Mouse (Mus musculus) G1E (cell line): ENCODE results near the gene Lrp10. TPM values are rescaled to one million over a fixed set of nuclear protein-coding genes. Genes with fewer than 3 reads are reported as not detected.

Experiments used
- ATAC-seq: 2 replicates; pipeline ENCODE4 v1.8.0; 2016; ENCODE audit warnings: mild to moderate bottlenecking; ENCODE audit not compliant: insufficient number of reproducible peaks, poor library complexity, low FRiP score, severe bottlenecking; ENCODE audit errors: extremely low read depth
- DNase-seq: peaks from one replicate; pipeline ENCODE4 v3.0.0; 2012; ENCODE audit warnings: low spot score
- H3K27me3 ChIP-seq: 2 replicates; pipeline ENCODE4 v1.6.1; 2012; ENCODE audit warnings: mild to moderate bottlenecking, low read length, inconsistent platforms; ENCODE audit not compliant: insufficient read depth
- H3K36me3 ChIP-seq: replicated peaks from 2 replicates; pipeline ENCODE3; 2012; ENCODE audit warnings: mild to moderate bottlenecking, inconsistent platforms
- H3K4me1 ChIP-seq: 2 replicates; pipeline ENCODE4 v1.6.1; 2012; ENCODE audit warnings: low read depth, low read length, inconsistent platforms, mixed read lengths; ENCODE audit not compliant: insufficient read depth
- H3K4me3 ChIP-seq: 2 replicates; pipeline ENCODE4 v1.5.1; 2012; ENCODE audit warnings: low read depth, mild to moderate bottlenecking, inconsistent platforms, low read length, moderate library complexity, mixed read lengths
- H3K9me3 ChIP-seq: replicated peaks from 2 replicates; pipeline ENCODE4 v1.6.1; 2012; ENCODE audit warnings: inconsistent platforms
- CTCF ChIP-seq: IDR thresholded peaks from 2 replicates; pipeline ENCODE4 v1.5.1; 2012; ENCODE audit warnings: low read depth, low read length, inconsistent platforms, mixed read lengths
- GATA1 ChIP-seq: IDR thresholded peaks from 2 replicates; pipeline ENCODE4 v1.6.1; 2012; ENCODE audit warnings: borderline replicate concordance, low read length, inconsistent platforms, mixed read lengths
- GATA2 ChIP-seq: IDR thresholded peaks from 2 replicates; pipeline ENCODE4 v1.6.1; 2012; ENCODE audit warnings: low read depth, low read length, inconsistent platforms, borderline replicate concordance
- POLR2AphosphoS5 ChIP-seq: IDR thresholded peaks from 2 replicates; pipeline ENCODE4 v1.6.1; 2012; ENCODE audit warnings: low read depth, low read length, inconsistent platforms; ENCODE audit not compliant: insufficient replicate concordance
- TAL1 ChIP-seq: conservative IDR thresholded peaks from 2 replicates; pipeline ENCODE4 v1.6.1; 2012; ENCODE audit warnings: low read depth, low read length, inconsistent platforms, mixed read lengths
- polyA plus RNA-seq: library from polyadenylated mRNA; stranded (reverse); fragments of >175 nt; gene quantifications from 2 replicates; pipeline ENCODE4 v1.2.3, GENCODE M21; 2012
- total RNA-seq, 2 experiments: library from RNA; stranded (forward) in 1 of 2; stranded (reverse) in 1 of 2; fragments of 200-1000 nt in 1 of 2; fragments of >200 nt in 1 of 2; fragmentation: Nextera tagmentation in 1 of 2; gene quantifications; 2 replicates each; pipeline ENCODE4 v1.2.3; 2014 to 2017

Gene Lrp10
- total RNA-seq (2014; fragmentation: Nextera tagmentation) = 36.3 and 44.4 TPM in 2 replicates
- total RNA-seq (2017) = 25.5 and 39.7 TPM in 2 replicates
- 226 and 280 TPM in 2 replicates for polyA plus RNA-seq

DNA sequence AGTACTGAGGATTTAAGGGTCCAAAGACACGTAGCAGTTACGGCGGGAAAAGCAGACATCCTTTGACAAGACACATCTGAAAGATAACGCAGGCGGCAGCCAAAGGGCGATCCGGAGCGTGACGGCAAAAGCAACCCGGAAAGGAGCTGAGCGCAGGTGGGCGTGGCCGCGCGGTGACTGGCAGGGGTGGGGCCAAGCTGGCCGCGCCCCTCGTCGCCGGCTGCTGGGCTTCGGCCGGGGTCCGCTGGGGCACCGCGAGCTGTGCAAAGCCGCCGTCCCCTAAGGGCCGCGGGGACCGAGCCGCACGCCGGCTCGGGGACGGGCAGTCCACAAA, at the start of gene Lrp10:
Lrp10 (plus strand) TSS at position 179 of the 334 bp plus-strand sequence.
- DNase-seq (peak; percentile 84), ATAC-seq (peak; percentile 65)
- peaks cover 35% of the 10 kb centered on the region for H3K36me3 ChIP-seq
- no peaks in the 10 kb centered on the region for H3K9me3 ChIP-seq
- H3K4me1 ChIP-seq = peaks cover 54% of the 10 kb centered on the region
- TF ChIP-seq POLR2AphosphoS5 (no peak), TAL1 (no peak), GATA2 (no peak), CTCF (no peak), GATA1 (no peak)
- H3K4me3 ChIP-seq = peak within 1 kb of the TSS; percentile 95
- no peaks in the 10 kb centered on the region; the same call in 1 of the 2 replicates for H3K27me3 ChIP-seq

DNA sequence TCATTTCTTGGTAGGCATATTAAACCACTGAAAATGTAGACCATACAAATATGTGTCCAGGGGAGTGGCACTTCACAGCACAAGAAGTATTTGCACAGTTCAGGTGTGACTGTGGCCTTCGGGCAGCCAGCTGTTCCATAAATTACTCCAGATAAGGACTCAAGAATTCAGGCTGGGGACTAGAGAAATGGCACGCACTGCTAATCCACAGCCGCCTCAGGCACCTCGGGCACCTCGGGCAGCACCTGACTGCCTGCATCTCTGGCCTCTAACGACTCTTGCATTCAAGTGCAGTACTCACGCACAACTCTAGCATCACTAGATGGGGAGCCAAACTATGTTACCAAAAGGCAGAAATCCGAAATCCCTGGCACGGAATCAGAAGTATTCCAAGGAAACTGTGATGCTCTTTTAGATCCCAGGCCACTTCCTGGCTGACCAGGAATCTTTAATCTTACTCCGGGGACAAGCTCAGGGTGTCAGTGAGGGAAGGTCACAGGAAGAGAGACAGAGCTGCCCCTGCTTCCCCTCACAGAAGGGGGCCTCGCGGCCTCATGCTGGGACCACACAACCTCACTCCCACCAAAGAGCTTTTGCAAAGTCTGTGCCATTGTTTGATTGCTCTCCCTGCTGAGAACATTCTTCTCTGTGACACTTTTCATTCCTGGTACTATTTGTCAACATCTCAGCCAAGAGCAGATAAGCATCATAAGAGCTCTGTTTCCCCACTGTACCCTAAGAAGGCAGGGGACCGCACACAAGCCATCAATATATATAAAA, 48.5 kb upstream of the Lrp10 start:
- ATAC-seq = no peak

DNA sequence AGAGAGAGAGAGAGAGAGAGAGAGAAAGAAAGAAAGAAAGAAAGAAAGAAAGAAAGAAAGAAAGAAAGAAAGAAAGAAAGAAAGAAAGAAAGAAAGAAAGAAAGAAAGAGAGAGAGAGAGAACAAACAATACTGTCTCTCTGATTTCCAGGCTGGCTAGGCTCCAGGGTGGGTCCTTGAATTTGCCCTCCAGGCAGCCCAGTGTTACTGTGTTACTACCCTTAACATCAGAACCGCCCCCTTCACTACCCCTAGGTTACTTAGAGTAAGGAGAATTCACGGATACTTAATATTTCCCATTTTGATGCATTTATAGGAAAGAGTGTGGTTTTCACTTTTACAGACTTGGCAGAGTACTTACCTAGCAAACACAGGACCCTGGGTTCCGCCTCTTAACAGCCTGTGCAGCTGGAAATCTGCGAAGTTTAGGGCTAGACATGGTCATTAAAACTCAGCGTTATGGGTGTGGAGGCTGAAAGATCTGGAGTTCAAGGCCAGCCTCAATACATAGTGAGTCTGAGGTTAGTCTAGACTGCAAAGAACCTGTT, 47.6 kb upstream of the Lrp10 start:
- Histone ChIP-seq H3K27me3 (peaks cover 3% of the 10 kb centered on the region; the same call in 1 of the 2 replicates), H3K36me3 (peaks cover 13% of the 10 kb centered on the region), H3K4me1 (peaks cover 26% of the 10 kb centered on the region), H3K4me3 (no peak overlapping the region), H3K9me3 (no peaks in the 10 kb centered on the region)
- no peak for ATAC-seq
- no peak for TF ChIP-seq GATA1
- no peak for TF ChIP-seq CTCF
- TF ChIP-seq GATA2 = no peak
- TF ChIP-seq POLR2AphosphoS5 = no peak
- no peak for TF ChIP-seq TAL1
- no peak for DNase-seq

More for the DNA sequence above, 48.5 kb upstream of the Lrp10 start:
- no peak overlapping the region for H3K4me3 ChIP-seq
- no peak for DNase-seq
- peaks cover 4% of the 10 kb centered on the region for H3K27me3 ChIP-seq
- TF ChIP-seq GATA1 (no peak), GATA2 (no peak), CTCF (no peak), TAL1 (no peak), POLR2AphosphoS5 (no peak)
- H3K4me1 ChIP-seq = peaks cover 22% of the 10 kb centered on the region
- H3K36me3 ChIP-seq = peaks cover 10% of the 10 kb centered on the region
- no peaks in the 10 kb centered on the region for H3K9me3 ChIP-seq

DNA sequence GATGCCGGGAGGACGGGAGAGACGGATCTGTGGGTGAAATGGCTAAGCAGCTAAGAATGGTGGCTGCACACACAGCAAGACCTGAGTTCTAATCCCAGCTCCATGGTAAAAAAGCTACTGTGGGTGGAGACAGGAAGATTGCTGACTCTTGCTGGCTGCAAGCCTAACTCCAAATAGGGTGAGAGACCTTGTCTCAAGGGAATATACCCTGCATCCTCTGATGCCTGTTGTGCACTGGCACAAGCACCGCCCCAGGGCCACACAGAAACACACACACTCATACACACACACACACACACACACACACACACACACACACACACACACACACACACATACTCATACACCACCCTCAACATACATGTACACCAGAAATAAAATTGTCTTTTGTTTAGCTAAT, 47.1 kb upstream of the Lrp10 start:
- Histone ChIP-seq H3K36me3 (peaks cover 16% of the 10 kb centered on the region), H3K4me3 (no peak overlapping the region), H3K9me3 (no peaks in the 10 kb centered on the region), H3K4me1 (peaks cover 28% of the 10 kb centered on the region), H3K27me3 (peaks cover 3% of the 10 kb centered on the region; the same call in 1 of the 2 replicates)
- TF ChIP-seq CTCF = no peak
- TF ChIP-seq GATA1 = no peak
- TF ChIP-seq GATA2 = no peak
- TF ChIP-seq TAL1 = no peak
- no peak for TF ChIP-seq POLR2AphosphoS5
- no peak for DNase-seq
- ATAC-seq = no peak

DNA sequence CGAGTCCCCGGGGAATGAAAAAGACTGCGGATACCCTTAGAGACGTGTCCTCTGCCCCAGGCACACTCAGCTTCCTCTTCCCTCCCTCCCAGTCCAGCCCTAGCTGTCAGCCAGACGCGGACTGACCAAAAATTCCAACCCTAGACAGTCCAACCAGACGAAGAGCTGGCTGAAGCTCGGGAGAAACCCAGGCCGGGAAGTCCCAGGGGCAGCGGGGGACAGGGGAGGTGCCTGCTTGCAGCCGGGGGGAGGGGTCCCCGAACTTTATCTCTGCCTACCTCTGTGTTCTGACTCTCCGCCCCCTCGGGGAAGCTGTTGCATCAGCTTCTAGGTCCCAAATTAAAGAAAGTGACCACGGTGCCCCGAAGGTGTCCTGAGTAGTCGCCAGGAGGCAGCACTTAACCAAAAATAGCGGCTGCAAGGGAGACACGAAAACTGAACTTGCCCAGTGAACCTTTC, 46.3 kb upstream of the Lrp10 start, which contains the start of gene Slc7a7:
Slc7a7 (minus strand) TSS at position 158 of the 459 bp plus-strand sequence.
- Histone ChIP-seq H3K4me3 (peak within 1 kb of the TSS; percentile 45; the same call in 1 of the 2 replicates), H3K4me1 (peaks cover 30% of the 10 kb centered on the region), H3K9me3 (no peaks in the 10 kb centered on the region), H3K36me3 (peaks cover 18% of the 10 kb centered on the region), H3K27me3 (peaks cover 3% of the 10 kb centered on the region; the same call in 1 of the 2 replicates)
- no peak for ATAC-seq
- TF ChIP-seq GATA1 (no peak), CTCF (no peak; the same call in 1 of the 2 replicates)
- DNase-seq = peak; percentile 49

DNA sequence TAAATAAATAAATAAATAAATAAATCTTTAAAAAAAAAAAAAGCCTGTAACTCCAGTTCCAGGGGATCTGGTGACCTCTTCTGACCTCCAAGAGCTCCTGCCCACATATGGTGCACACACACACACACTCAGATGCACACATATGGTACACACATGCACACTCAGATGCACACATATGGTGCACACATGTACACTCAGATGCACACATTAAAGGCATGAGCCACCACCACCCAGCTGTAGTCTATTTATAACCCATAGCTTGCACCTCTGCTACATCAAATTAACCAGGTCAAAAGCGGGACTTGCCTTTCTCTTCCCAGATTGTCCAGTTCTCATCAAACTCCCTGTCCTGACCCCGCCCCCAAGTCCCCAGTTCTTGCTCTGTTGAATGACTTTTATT, 42.9 kb upstream of the Lrp10 start:
- ATAC-seq (no peak), DNase-seq (no peak)
- no peaks in the 10 kb centered on the region for H3K27me3 ChIP-seq
- H3K4me3 ChIP-seq = no peak overlapping the region
- peaks cover 18% of the 10 kb centered on the region for H3K36me3 ChIP-seq
- peaks cover 55% of the 10 kb centered on the region for H3K4me1 ChIP-seq
- no peaks in the 10 kb centered on the region for H3K9me3 ChIP-seq
- TF ChIP-seq GATA1 (no peak), GATA2 (no peak), TAL1 (no peak), POLR2AphosphoS5 (no peak), CTCF (no peak)
